Mouse (Mus musculus): ENCODE results near the gene Rlim. TPM values are rescaled to one million over a fixed set of nuclear protein-coding genes. Genes with fewer than 3 reads are reported as not detected.

Gene Rlim
- polyA plus RNA-seq, 1 experiment from 2014 or later = 32.5 TPM

- H3K4me1 ChIP-seq (ENCODE audit: control insufficient read depth, insufficient read depth, low read length) = no peaks in the 10 kb centered on the region
- no peaks in the 10 kb centered on the region for H3K36me3 ChIP-seq (ENCODE audit: control insufficient read depth, insufficient read depth, low read length)
- ATAC-seq (ENCODE audit: low read depth) = no peak
- WGBS = 18% methylated on average over 6 of the region's 6 CpGs
- no peak overlapping the region for H3K27ac ChIP-seq (ENCODE audit: low read depth, low read length)
- no peak overlapping the region for H3K9ac ChIP-seq (replicated peaks; ENCODE audit: low read depth, low read length)
- H3K27me3 ChIP-seq (ENCODE audit: control insufficient read depth, insufficient read depth, low read length) = no peaks in the 10 kb centered on the region
- no peak overlapping the region for H3K4me3 ChIP-seq (ENCODE audit: low read depth, low read length)
- H3K4me2 ChIP-seq (ENCODE audit: low read depth, low read length) = no peak overlapping the region
- no peaks in the 10 kb centered on the region for H3K9me3 ChIP-seq (ENCODE audit: control insufficient read depth, low read length)
Measured at GRCm38 (mm10) chrX:103986159-103986558, 5.1 kb upstream of the Rlim start.

GRCm38 (mm10) chrX:103984992-103985391, 3.9 kb upstream of the Rlim start:
- H3K9me3 ChIP-seq (ENCODE audit: control insufficient read depth, low read length) = no peaks in the 10 kb centered on the region
- no peak overlapping the region for H3K4me3 ChIP-seq (ENCODE audit: low read depth, low read length)
- no peaks in the 10 kb centered on the region for H3K36me3 ChIP-seq (ENCODE audit: control insufficient read depth, insufficient read depth, low read length)
- 25% methylated on average over 5 of the region's 5 CpGs for WGBS
- H3K27me3 ChIP-seq (ENCODE audit: control insufficient read depth, insufficient read depth, low read length) = no peaks in the 10 kb centered on the region
- no peak overlapping the region for H3K27ac ChIP-seq (ENCODE audit: low read depth, low read length)
- H3K4me2 ChIP-seq (ENCODE audit: low read depth, low read length) = no peak overlapping the region
- no peak for ATAC-seq (ENCODE audit: low read depth)
- H3K9ac ChIP-seq (replicated peaks; ENCODE audit: low read depth, low read length) = no peak overlapping the region
- no peaks in the 10 kb centered on the region for H3K4me1 ChIP-seq (ENCODE audit: control insufficient read depth, insufficient read depth, low read length)

GRCm38 (mm10) chrX:103981806-103982205, 722 bp upstream of the Rlim start:
- Histone ChIP-seq H3K9ac (replicated peaks; ENCODE audit: low read depth, low read length) (no peak overlapping the region), H3K27ac (ENCODE audit: low read depth, low read length) (no peak overlapping the region), H3K4me1 (ENCODE audit: control insufficient read depth, insufficient read depth, low read length) (no peaks in the 10 kb centered on the region), H3K9me3 (ENCODE audit: control insufficient read depth, low read length) (no peaks in the 10 kb centered on the region), H3K4me2 (ENCODE audit: low read depth, low read length) (no peak overlapping the region), H3K27me3 (ENCODE audit: control insufficient read depth, insufficient read depth, low read length) (no peaks in the 10 kb centered on the region), H3K36me3 (ENCODE audit: control insufficient read depth, insufficient read depth, low read length) (no peaks in the 10 kb centered on the region), H3K4me3 (ENCODE audit: low read depth, low read length) (peak overlapping the region; percentile 58; the same call in 1 of the 2 replicates)
- ATAC-seq (ENCODE audit: low read depth) = no peak
- 81% methylated on average over 10 of the region's 10 CpGs for WGBS

GRCm38 (mm10) chrX:103980590-103981168, 405 bp downstream of the Rlim start:
- 16% methylated on average over 44 of the region's 51 CpGs for WGBS
- H3K27me3 ChIP-seq (ENCODE audit: control insufficient read depth, insufficient read depth, low read length) = no peaks in the 10 kb centered on the region
- H3K4me2 ChIP-seq (ENCODE audit: low read depth, low read length) = peak overlapping the region; percentile 49
- peak overlapping the region; percentile 75 for H3K9ac ChIP-seq (replicated peaks; ENCODE audit: low read depth, low read length)
- no peaks in the 10 kb centered on the region for H3K4me1 ChIP-seq (ENCODE audit: control insufficient read depth, insufficient read depth, low read length)
- H3K27ac ChIP-seq (ENCODE audit: low read depth, low read length) = peak overlapping the region; percentile 93
- peak overlapping the region; percentile 58 for H3K4me3 ChIP-seq (ENCODE audit: low read depth, low read length)
- peak; percentile 45 for ATAC-seq (ENCODE audit: low read depth)
- no peaks in the 10 kb centered on the region for H3K36me3 ChIP-seq (ENCODE audit: control insufficient read depth, insufficient read depth, low read length)
- H3K9me3 ChIP-seq (ENCODE audit: control insufficient read depth, low read length) = no peaks in the 10 kb centered on the region

- no peak for ATAC-seq (ENCODE audit: low read depth)
- peak overlapping the region; percentile 93; the same call in 1 of the 2 replicates for H3K27ac ChIP-seq (ENCODE audit: low read depth, low read length)
- WGBS = 20% methylated on average over 12 of the region's 12 CpGs
- no peaks in the 10 kb centered on the region for H3K4me1 ChIP-seq (ENCODE audit: control insufficient read depth, insufficient read depth, low read length)
- H3K36me3 ChIP-seq (ENCODE audit: control insufficient read depth, insufficient read depth, low read length) = no peaks in the 10 kb centered on the region
- H3K27me3 ChIP-seq (ENCODE audit: control insufficient read depth, insufficient read depth, low read length) = no peaks in the 10 kb centered on the region
- peak overlapping the region; percentile 75 for H3K9ac ChIP-seq (replicated peaks; ENCODE audit: low read depth, low read length)
- H3K4me3 ChIP-seq (ENCODE audit: low read depth, low read length) = peak overlapping the region; percentile 58
- H3K4me2 ChIP-seq (ENCODE audit: low read depth, low read length) = peak overlapping the region; percentile 49
- H3K9me3 ChIP-seq (ENCODE audit: control insufficient read depth, low read length) = no peaks in the 10 kb centered on the region
Measured at GRCm38 (mm10) chrX:103980036-103980435, 1.0 kb downstream of the Rlim start.

GRCm38 (mm10) chrX:103939701-103940100, 41.4 kb downstream of the Rlim start:
- 90% methylated on average over 3 of the region's 3 CpGs for WGBS
- no peak overlapping the region for H3K4me3 ChIP-seq (ENCODE audit: low read depth, low read length)
- H3K4me2 ChIP-seq (ENCODE audit: low read depth, low read length) = no peak overlapping the region
- no peaks in the 10 kb centered on the region for H3K9me3 ChIP-seq (ENCODE audit: control insufficient read depth, low read length)
- H3K27ac ChIP-seq (ENCODE audit: low read depth, low read length) = no peak overlapping the region
- no peaks in the 10 kb centered on the region for H3K36me3 ChIP-seq (ENCODE audit: control insufficient read depth, insufficient read depth, low read length)
- no peak for ATAC-seq (ENCODE audit: low read depth)
- H3K4me1 ChIP-seq (ENCODE audit: control insufficient read depth, insufficient read depth, low read length) = no peaks in the 10 kb centered on the region
- 0 out of 2 replicates have a peak, but pooled peaks cover 2% of the 10 kb centered on the region for H3K27me3 ChIP-seq (ENCODE audit: control insufficient read depth, insufficient read depth, low read length)
- no peak overlapping the region for H3K9ac ChIP-seq (replicated peaks; ENCODE audit: low read depth, low read length)

GRCm38 (mm10) chrX:103937333-103937732, 43.8 kb downstream of the Rlim start:
- 0 out of 2 replicates have a peak, but pooled peaks cover 2% of the 10 kb centered on the region for H3K27me3 ChIP-seq (ENCODE audit: control insufficient read depth, insufficient read depth, low read length)
- WGBS = 31% methylated on average over 3 of the region's 3 CpGs

GRCm38 (mm10) chrX:103922436-103922835, 58.6 kb downstream of the Rlim start:
- no peak overlapping the region for H3K9ac ChIP-seq (replicated peaks; ENCODE audit: low read depth, low read length)
- no peaks in the 10 kb centered on the region for H3K9me3 ChIP-seq (ENCODE audit: control insufficient read depth, low read length)
- H3K27me3 ChIP-seq (ENCODE audit: control insufficient read depth, insufficient read depth, low read length) = no peaks in the 10 kb centered on the region
- H3K4me2 ChIP-seq (ENCODE audit: low read depth, low read length) = no peak overlapping the region
- 50% methylated on average over 2 of the region's 2 CpGs for WGBS
- H3K27ac ChIP-seq (ENCODE audit: low read depth, low read length) = no peak overlapping the region
- no peaks in the 10 kb centered on the region for H3K4me1 ChIP-seq (ENCODE audit: control insufficient read depth, insufficient read depth, low read length)
- H3K4me3 ChIP-seq (ENCODE audit: low read depth, low read length) = no peak overlapping the region
- no peak for ATAC-seq (ENCODE audit: low read depth)
- H3K36me3 ChIP-seq (ENCODE audit: control insufficient read depth, insufficient read depth, low read length) = no peaks in the 10 kb centered on the region

More at GRCm38 (mm10) chrX:103937333-103937732, 43.8 kb downstream of the Rlim start:
- no peak for ATAC-seq (ENCODE audit: low read depth)
- Histone ChIP-seq H3K4me3 (ENCODE audit: low read depth, low read length) (no peak overlapping the region), H3K9ac (replicated peaks; ENCODE audit: low read depth, low read length) (no peak overlapping the region), H3K36me3 (ENCODE audit: control insufficient read depth, insufficient read depth, low read length) (no peaks in the 10 kb centered on the region), H3K4me1 (ENCODE audit: control insufficient read depth, insufficient read depth, low read length) (no peaks in the 10 kb centered on the region), H3K4me2 (ENCODE audit: low read depth, low read length) (no peak overlapping the region), H3K9me3 (ENCODE audit: control insufficient read depth, low read length) (no peaks in the 10 kb centered on the region), H3K27ac (ENCODE audit: low read depth, low read length) (no peak overlapping the region)

GRCm38 (mm10) chrX:103918954-103919353, 62.1 kb downstream of the Rlim start:
- 60% methylated on average over 5 of the region's 5 CpGs for WGBS
- no peaks in the 10 kb centered on the region for H3K27me3 ChIP-seq (ENCODE audit: control insufficient read depth, insufficient read depth, low read length)

More at GRCm38 (mm10) chrX:103918954-103919353, 62.1 kb downstream of the Rlim start:
- Histone ChIP-seq H3K9me3 (ENCODE audit: control insufficient read depth, low read length) (no peaks in the 10 kb centered on the region), H3K4me2 (ENCODE audit: low read depth, low read length) (no peak overlapping the region), H3K27ac (ENCODE audit: low read depth, low read length) (no peak overlapping the region), H3K4me3 (ENCODE audit: low read depth, low read length) (no peak overlapping the region), H3K36me3 (ENCODE audit: control insufficient read depth, insufficient read depth, low read length) (no peaks in the 10 kb centered on the region), H3K4me1 (ENCODE audit: control insufficient read depth, insufficient read depth, low read length) (no peaks in the 10 kb centered on the region), H3K9ac (replicated peaks; ENCODE audit: low read depth, low read length) (no peak overlapping the region)
- ATAC-seq (ENCODE audit: low read depth) = no peak

Measured in neural tube, embryonic 14.5 days (tissue).